Mouse (Mus musculus): ENCODE results near the gene Gm11541.

DNA sequence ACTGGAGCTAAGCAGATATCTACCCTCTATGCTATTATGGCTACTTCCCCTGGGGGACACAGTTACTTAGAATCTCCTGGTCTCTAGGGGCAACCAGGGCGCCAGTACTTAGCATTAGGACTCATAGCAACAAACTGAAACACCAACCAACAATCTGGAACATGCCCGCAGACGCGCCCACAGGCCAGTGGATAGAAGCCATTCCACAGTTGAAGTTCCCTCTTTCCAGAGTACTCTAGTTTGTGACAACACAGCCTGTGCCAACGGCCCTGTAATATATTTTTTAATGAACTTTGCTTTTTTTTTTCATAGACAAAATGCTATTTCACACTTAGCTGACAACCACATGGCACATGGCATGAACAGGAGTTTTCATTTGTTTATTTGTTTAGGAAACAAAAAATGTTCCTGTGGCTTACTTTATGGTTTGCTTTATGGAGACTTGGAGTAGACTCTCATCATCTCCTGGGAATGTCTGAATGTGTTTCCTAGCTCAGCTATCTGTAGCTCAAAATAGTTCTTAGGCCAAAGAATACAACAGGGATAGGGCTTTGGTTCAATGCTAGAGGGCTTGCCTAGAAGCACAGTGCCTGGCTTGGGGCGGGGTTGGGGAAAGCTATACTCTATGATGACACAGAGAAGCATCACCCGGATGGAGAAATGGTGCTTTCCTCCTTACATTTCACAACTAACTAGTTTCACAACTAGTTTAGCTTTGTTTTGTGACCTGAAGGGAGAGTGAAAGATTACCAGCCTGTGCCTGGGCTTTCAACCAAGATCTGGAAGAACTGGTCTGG lies 14.0 kb upstream of the Gm11541 start:
- TF ChIP-seq GATA1 (IDR thresholded peaks at IDR 0.05; ENCODE audit: borderline replicate concordance, low read length) (no peak), FLI1 (IDR thresholded peaks at IDR 0.05; ENCODE audit: low read length) (no peak)
